Mouse (Mus musculus): ENCODE data around the gene Ascc2.

GRCm38 (mm10) chr11:4620501-4621108 lies 16.9 kb upstream of the Ascc2 start:
- TF ChIP-seq CTCF (IDR thresholded peaks at IDR 0.05; ENCODE audit: low read depth, low read length), result no peak
- no peak for TF ChIP-seq GATA1 (IDR thresholded peaks at IDR 0.05; ENCODE audit: borderline replicate concordance, low read length)
- no peak for TF ChIP-seq POLR2AphosphoS5 (IDR thresholded peaks at IDR 0.05; ENCODE audit: insufficient replicate concordance, low read depth, low read length)

Measured in G1E (cell line).